Mouse (Mus musculus) midbrain, postnatal 0 days (tissue): ENCODE data around the gene Bid. TPM values are rescaled to one million over a fixed set of nuclear protein-coding genes. Genes with fewer than 3 reads are reported as not detected.
"Not testable (repeated sequence)": the region's sequence is repeated elsewhere in the genome, so short reads cannot be mapped to it uniquely, and the experiment has no call there.

Experiments
- ATAC-seq: fragments of 200-750 bp; cut with Nextera tagmentation; 2 replicates; pipeline ENCODE4 v1.8.0; 2017; ENCODE audit warnings: moderate number of reproducible peaks, mild to moderate bottlenecking, moderate TSS enrichment, moderate library complexity; ENCODE audit not compliant: low FRiP score
- DNase-seq: peaks from one replicate; pipeline ENCODE4 v3.0.0-alpha.2; 2015; ENCODE audit warnings: low spot score
- H3K27ac ChIP-seq: fragments of 300-500 bp; sonication (generic); 2 replicates; pipeline ENCODE4 v1.5.1; 2014; ENCODE audit warnings: low read depth, mild to moderate bottlenecking, low read length, mixed read lengths
- H3K27me3 ChIP-seq: fragments of 300-500 bp; sonication (generic); 2 replicates; pipeline ENCODE4 v1.6.1; 2014; ENCODE audit warnings: low read length, control low read depth, mixed read lengths; ENCODE audit not compliant: insufficient read depth
- H3K36me3 ChIP-seq: fragments of 300-500 bp; sonication (generic); 2 replicates; pipeline ENCODE4 v1.6.1; 2014; ENCODE audit warnings: low read length, control low read depth, mixed read lengths; ENCODE audit not compliant: insufficient read depth
- H3K4me1 ChIP-seq: fragments of 300-500 bp; sonication (generic); 2 replicates; pipeline ENCODE4 v1.6.1; 2014; ENCODE audit warnings: mild to moderate bottlenecking, control low read depth, antibody characterized with exemption, low read length, mixed read lengths; ENCODE audit not compliant: insufficient read depth
- H3K4me2 ChIP-seq: fragments of 300-500 bp; sonication (generic); 2 replicates; pipeline ENCODE4 v1.6.1; 2014; ENCODE audit warnings: low read depth, mild to moderate bottlenecking, low read length, mixed read lengths; ENCODE audit not compliant: poor library complexity, severe bottlenecking
- H3K4me3 ChIP-seq: fragments of 300-500 bp; sonication (generic); 2 replicates; pipeline ENCODE4 v1.5.1; 2014; ENCODE audit warnings: low read depth, mild to moderate bottlenecking, low read length, moderate library complexity
- H3K9ac ChIP-seq: fragments of 300-500 bp; sonication (generic); replicated peaks from 2 replicates; pipeline ENCODE4 v1.6.1; 2014; ENCODE audit warnings: mild to moderate bottlenecking, low read length, moderate library complexity, mixed read lengths; ENCODE audit not compliant: poor library complexity, severe bottlenecking
- H3K9me3 ChIP-seq: fragments of 300-500 bp; sonication (generic); 2 replicates; pipeline ENCODE4 v1.6.1; 2016; ENCODE audit warnings: low read length, control low read depth
- CTCF ChIP-seq: IDR thresholded peaks from 2 replicates; pipeline ENCODE4 v1.5.1; 2016; ENCODE audit warnings: antibody characterized with exemption, mild to moderate bottlenecking
- WGBS: fragments of 180-500 bp; shearing (Covaris S2); extraction: QIAGEN DNeasy Blood & Tissue Kit; methylation state at CpG from one replicate; pipeline ENCODE4 v1.1.7; 2014; 5-methylcytosine and 5-hydroxymethylcytosine counted together
- polyA plus RNA-seq: library from polyadenylated mRNA; unstranded; fragments of >200 nt; fragmentation: Nextera tagmentation; extraction: Ambion mirVana; gene quantifications from 2 replicates; pipeline ENCODE4 v1.2.1, GENCODE M21; 2015
- total RNA-seq: library from RNA; depleted of rRNA; stranded (reverse); fragments of >200 nt; gene quantifications from 2 replicates; pipeline ENCODE4 v1.2.3, GENCODE M21; 2014

The Bid gene
- total and polyA plus RNA-seq, 2 experiments from 2014 or later = 36.3 to 55.6 TPM

DNA sequence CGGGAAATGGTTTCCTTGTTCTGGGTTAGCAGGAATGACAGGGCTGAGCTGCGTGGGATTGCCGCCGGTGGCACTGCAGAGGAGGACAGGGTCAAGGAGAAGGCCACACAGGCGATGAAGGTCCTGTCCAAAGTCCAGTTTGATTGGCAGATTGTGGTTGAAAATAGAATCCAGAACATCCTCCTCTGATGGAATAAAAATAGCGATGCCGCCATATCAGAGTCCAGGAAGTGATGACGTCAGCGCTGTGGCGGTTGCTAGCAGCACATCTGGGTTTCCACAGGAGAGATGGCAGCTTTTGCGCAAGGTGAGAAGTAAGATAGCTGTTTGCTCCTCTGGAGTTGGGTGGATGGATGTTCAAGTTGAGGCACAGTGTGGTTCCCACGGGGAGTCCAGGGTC, 15.9 kb upstream of the Bid start:
- Histone ChIP-seq H3K27ac (no peak overlapping the region), H3K4me2 (no peak overlapping the region), H3K36me3 (peaks cover 56% of the 10 kb centered on the region), H3K4me3 (no peak overlapping the region), H3K4me1 (no peaks in the 10 kb centered on the region), H3K9me3 (no peaks in the 10 kb centered on the region), H3K9ac (no peak overlapping the region), H3K27me3 (no peaks in the 10 kb centered on the region)
- DNase-seq (no peak), ATAC-seq (no peak)
- TF ChIP-seq CTCF = no peak
- WGBS = 92% methylated on average over 12 of the region's 12 CpGs

- no peaks in the 10 kb centered on the region for H3K4me1 ChIP-seq
- no peak for DNase-seq
- H3K36me3 ChIP-seq = peaks cover 52% of the 10 kb centered on the region
- H3K9me3 ChIP-seq = no peaks in the 10 kb centered on the region
- no peak overlapping the region for H3K4me2 ChIP-seq
- ATAC-seq = no peak
- no peak for TF ChIP-seq CTCF
- H3K27ac ChIP-seq = no peak overlapping the region
- WGBS = 89% methylated on average over 6 of the region's 6 CpGs
- no peak overlapping the region for H3K9ac ChIP-seq
- H3K4me3 ChIP-seq = no peak overlapping the region
- no peaks in the 10 kb centered on the region for H3K27me3 ChIP-seq
Measured at GRCm38 (mm10) chr6:120930450-120931306, 14.0 kb upstream of the Bid start.

- no peaks in the 10 kb centered on the region for H3K4me1 ChIP-seq
- 82% methylated on average over 1 of the region's 1 CpGs for WGBS
- H3K9ac ChIP-seq = no peak overlapping the region
- TF ChIP-seq CTCF = no peak
- ATAC-seq (no peak), DNase-seq (no peak)
- H3K27me3 ChIP-seq = no peaks in the 10 kb centered on the region
- no peak overlapping the region for H3K27ac ChIP-seq
- no peaks in the 10 kb centered on the region for H3K9me3 ChIP-seq
- H3K36me3 ChIP-seq = peaks cover 44% of the 10 kb centered on the region
- no peak overlapping the region for H3K4me2 ChIP-seq
- no peak overlapping the region for H3K4me3 ChIP-seq
Measured at GRCm38 (mm10) chr6:120929421-120929820, 12.8 kb upstream of the Bid start.

DNA sequence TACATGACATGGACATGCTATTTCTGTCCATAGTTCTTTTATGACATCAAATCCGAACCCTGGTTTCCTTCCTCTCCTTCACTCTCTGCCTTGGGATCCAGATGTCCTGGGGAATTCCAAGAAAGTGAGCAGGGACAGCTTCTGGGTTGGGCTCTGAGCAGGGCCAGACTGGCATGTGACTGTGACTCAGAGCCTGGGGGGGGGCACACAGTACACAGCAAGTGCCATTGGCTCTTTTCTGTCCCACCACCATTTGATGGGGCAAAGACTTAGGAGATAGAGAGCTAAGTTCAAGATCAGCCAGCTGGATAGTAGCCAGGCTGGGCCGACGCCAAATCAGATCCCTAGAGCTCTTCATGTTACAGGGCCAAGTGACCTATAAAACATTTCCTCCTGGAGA, 11.1 kb upstream of the Bid start:
- peaks cover 27% of the 10 kb centered on the region for H3K36me3 ChIP-seq
- no peaks in the 10 kb centered on the region for H3K9me3 ChIP-seq
- WGBS = 80% methylated on average over 3 of the region's 3 CpGs
- H3K4me1 ChIP-seq = no peaks in the 10 kb centered on the region
- H3K9ac ChIP-seq = no peak overlapping the region
- no peak overlapping the region for H3K27ac ChIP-seq
- TF ChIP-seq CTCF = no peak
- no peak for DNase-seq
- no peaks in the 10 kb centered on the region for H3K27me3 ChIP-seq
- no peak overlapping the region for H3K4me3 ChIP-seq
- ATAC-seq = no peak
- H3K4me2 ChIP-seq = no peak overlapping the region

DNA sequence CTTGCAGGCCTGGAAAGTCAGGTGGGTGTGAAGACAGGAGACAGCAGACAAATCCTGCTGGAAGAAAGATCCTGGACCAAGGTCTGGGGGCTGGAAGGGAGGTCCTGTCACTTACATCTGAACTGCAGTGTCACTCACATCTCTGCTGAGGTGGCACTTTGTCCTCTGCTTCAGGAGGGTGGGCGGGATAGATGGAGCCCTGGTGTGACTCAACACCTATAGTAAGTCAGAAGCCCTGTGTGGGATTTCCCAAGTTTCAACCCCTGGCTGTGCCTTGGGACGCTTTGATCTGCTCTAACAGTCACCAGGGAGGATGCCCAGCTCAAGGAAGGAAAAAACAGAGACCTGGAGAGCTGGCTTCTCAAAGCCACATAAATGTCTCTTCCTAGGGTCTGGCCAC, 10.2 kb upstream of the Bid start:
- DNase-seq = no peak
- Histone ChIP-seq H3K27me3 (no peaks in the 10 kb centered on the region), H3K9ac (no peak overlapping the region), H3K4me2 (no peak overlapping the region), H3K27ac (no peak overlapping the region), H3K4me1 (no peaks in the 10 kb centered on the region), H3K9me3 (no peaks in the 10 kb centered on the region), H3K36me3 (peaks cover 18% of the 10 kb centered on the region), H3K4me3 (no peak overlapping the region)
- no peak for ATAC-seq
- WGBS = 56% methylated on average over 2 of the region's 2 CpGs
- TF ChIP-seq CTCF = no peak

GRCm38 (mm10) chr6:120924791-120925321, 8.2 kb upstream of the Bid start:
- H3K27ac ChIP-seq, H3K4me1 ChIP-seq, H3K36me3 ChIP-seq, H3K9me3 ChIP-seq, ATAC-seq, H3K9ac ChIP-seq, DNase-seq, H3K4me3 ChIP-seq, H3K4me2 ChIP-seq, H3K27me3 ChIP-seq: not testable (repeated sequence)
- WGBS = 90% methylated on average over 2 of the region's 2 CpGs
